Mouse (Mus musculus): Measurements from ENCODE around the gene Trpc4.

The Trpc4 gene

GRCm38 (mm10) chr3:54269180-54269579 lies 113.3 kb downstream of the Trpc4 start:
- no peak for DNase-seq

- DNase-seq, result no peak
Observed at GRCm38 (mm10) chr3:54274651-54275050, 118.8 kb downstream of the Trpc4 start.

- no peak for DNase-seq
Observed at GRCm38 (mm10) chr3:54289731-54290130, 133.9 kb downstream of the Trpc4 start.

GRCm38 (mm10) chr3:54310604-54311003 lies 154.8 kb downstream of the Trpc4 start:
- DNase-seq, result no peak

GRCm38 (mm10) chr3:54314055-54314454 lies 158.2 kb downstream of the Trpc4 start:
- no peak for DNase-seq

GRCm38 (mm10) chr3:54352891-54353652 lies 197.2 kb downstream of the Trpc4 start:
- peak; percentile 55 for DNase-seq

- no peak for DNase-seq
Observed at GRCm38 (mm10) chr3:54357561-54357960, 201.7 kb downstream of the Trpc4 start.

- DNase-seq, result no peak
Observed at GRCm38 (mm10) chr3:54358463-54359189, 202.8 kb downstream of the Trpc4 start.

- DNase-seq, result no peak
Observed at GRCm38 (mm10) chr3:54360897-54361296, 205.1 kb downstream of the Trpc4 start, which contains the start of gene Postn. Gene Postn, plus strand, starts transcription at chr3:54361109.

GRCm38 (mm10) chr3:54361656-54362055 lies 205.8 kb downstream of the Trpc4 start:
- DNase-seq, result no peak

Data from thymus, postnatal 14 days (tissue).